Mouse (Mus musculus): ENCODE results near the gene Lrrc26. TPM values are rescaled to one million over a fixed set of nuclear protein-coding genes. Genes with fewer than 3 reads are reported as not detected.
"Not testable (repeated sequence)": the region's sequence is repeated elsewhere in the genome, so short reads cannot be mapped to it uniquely, and the experiment has no call there.

Gene Lrrc26
- polyA plus RNA-seq, 1 experiment from 2014 or later, result 6.6 TPM

DNA sequence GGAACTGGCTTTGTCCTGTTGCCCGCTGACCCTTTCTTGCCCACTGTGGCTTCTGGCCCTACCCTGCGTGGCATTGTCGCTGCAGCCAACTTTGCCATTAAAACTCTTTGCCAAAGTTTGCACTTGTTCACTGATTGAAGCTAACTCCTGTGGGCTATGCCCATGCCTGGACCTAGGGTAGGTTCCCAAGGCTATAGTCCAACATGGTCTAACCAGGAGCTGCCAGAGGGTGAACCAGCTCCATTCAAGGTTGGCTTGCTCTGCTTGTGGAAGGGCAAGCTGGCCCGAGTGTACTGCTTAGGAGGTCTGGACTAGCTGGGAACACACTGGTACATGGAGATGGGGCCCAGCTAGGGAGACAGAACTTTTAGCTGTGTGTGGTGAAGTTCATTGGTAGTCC is 45.6 kb upstream of the Lrrc26 start:
- Histone ChIP-seq H3K4me3 (ENCODE audit: low read depth, low read length) (no peak overlapping the region), H3K9ac (ENCODE audit: low read depth, low read length) (no peak overlapping the region), H3K27ac (ENCODE audit: low read depth, low read length) (no peak overlapping the region), H3K9me3 (ENCODE audit: control insufficient read depth) (no peaks in the 10 kb centered on the region), H3K27me3 (replicated peaks; ENCODE audit: control insufficient read depth, insufficient read depth, low read length) (0 out of 2 replicates have a peak, but pooled peaks cover 3% of the 10 kb centered on the region), H3K4me2 (replicated peaks; ENCODE audit: low read depth) (no peak overlapping the region), H3K4me1 (replicated peaks; ENCODE audit: control insufficient read depth, insufficient read depth, low read length) (peaks cover 9% of the 10 kb centered on the region; the same call in 1 of the 2 replicates), H3K36me3 (ENCODE audit: control insufficient read depth, insufficient read depth) (peaks cover 19% of the 10 kb centered on the region; the same call in 1 of the 2 replicates)
- TF ChIP-seq CTCF (IDR thresholded peaks at IDR 0.05; ENCODE audit: low read depth), result no peak
- WGBS, result 84% methylated on average over 4 of the region's 4 CpGs
- ATAC-seq, result no peak

DNA sequence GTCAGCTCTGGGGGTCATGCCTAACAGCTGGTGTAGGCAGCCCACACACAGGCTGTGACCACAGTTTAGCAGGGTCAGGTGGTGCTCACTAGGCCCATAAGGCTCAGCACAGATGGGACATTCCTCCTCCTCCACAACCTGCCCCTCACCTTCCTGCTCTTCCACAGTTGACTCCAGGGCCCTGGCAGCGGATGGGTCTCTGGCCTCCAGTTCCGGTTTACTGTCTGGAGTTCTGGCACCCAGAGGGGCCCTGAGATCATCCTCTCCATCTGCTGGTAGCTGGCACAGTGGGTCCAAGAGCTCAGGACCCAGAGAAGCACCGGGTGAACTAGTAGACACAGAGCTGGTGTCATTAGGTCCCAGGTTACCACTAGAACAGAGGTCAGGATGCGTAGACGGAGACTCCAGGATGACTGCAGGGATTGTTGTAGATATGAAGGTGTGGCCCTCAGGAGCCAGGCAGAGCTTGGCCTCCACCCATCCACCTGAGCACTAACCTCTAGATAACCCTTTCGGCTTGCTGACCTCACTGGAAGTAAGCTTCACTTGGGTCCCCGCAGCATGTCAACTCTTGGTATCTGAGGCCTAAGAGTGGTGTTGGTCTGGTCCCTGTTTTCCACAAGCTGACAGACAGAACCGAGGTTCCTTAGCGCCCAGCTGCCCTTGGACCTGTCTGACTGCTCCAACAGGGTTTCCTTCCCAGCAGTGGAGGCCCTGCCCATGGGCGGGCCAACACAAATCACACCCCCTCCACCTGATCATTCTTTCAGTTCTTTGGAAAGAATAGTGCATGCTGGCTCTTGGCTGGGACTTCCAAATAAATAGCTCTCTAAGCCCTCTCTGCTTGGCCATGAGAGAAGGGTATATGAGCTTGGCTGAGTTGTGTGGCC is 43.3 kb upstream of the Lrrc26 start, which contains the start of gene AL732309.1:
AL732309.1 (minus strand) TSS at position 681 of the 890 bp plus-strand sequence.
- peak; percentile 62 for ATAC-seq
- Histone ChIP-seq H3K4me1 (replicated peaks; ENCODE audit: control insufficient read depth, insufficient read depth, low read length) (peaks cover 4% of the 10 kb centered on the region; the same call in 1 of the 2 replicates), H3K4me2 (replicated peaks; ENCODE audit: low read depth) (peak within 1 kb of the TSS; percentile 55), H3K36me3 (ENCODE audit: control insufficient read depth, insufficient read depth) (peaks cover 39% of the 10 kb centered on the region), H3K27me3 (replicated peaks; ENCODE audit: control insufficient read depth, insufficient read depth, low read length) (0 out of 2 replicates have a peak, but pooled peaks cover 3% of the 10 kb centered on the region), H3K27ac (ENCODE audit: low read depth, low read length) (peak within 1 kb of the TSS; percentile 74), H3K9ac (ENCODE audit: low read depth, low read length) (peak within 1 kb of the TSS; percentile 11; the same call in 1 of the 2 replicates), H3K4me3 (ENCODE audit: low read depth, low read length) (peak within 1 kb of the TSS; percentile 12), H3K9me3 (ENCODE audit: control insufficient read depth) (no peaks in the 10 kb centered on the region)
- 46% methylated on average over 10 of the region's 10 CpGs for WGBS
- TF ChIP-seq CTCF (IDR thresholded peaks at IDR 0.05; ENCODE audit: low read depth), result no peak

DNA sequence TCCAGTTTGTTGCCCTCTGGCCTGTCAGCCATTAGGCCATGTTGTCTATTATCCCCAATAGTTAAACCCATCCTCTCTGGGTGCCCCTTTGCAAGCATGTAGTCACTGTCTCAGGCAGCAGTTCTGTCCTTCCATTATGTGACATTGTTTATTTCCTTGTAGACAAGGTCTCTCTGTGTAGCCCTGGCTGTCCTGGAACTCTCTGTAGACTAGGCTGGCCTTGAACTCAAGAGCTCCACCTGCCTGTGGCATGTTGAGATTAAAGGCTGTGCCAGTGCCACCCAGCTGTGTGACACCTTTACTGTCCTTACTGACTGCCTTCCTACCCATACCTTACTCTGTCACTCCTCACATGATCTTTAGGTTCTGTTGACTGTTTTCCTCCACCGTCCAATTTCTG is 37.4 kb upstream of the Lrrc26 start:
- H3K4me2 ChIP-seq (replicated peaks; ENCODE audit: low read depth), result no peak overlapping the region
- H3K4me1 ChIP-seq (replicated peaks; ENCODE audit: control insufficient read depth, insufficient read depth, low read length), result no peaks in the 10 kb centered on the region
- 72% methylated on average over 1 of the region's 1 CpGs for WGBS
- H3K4me3 ChIP-seq (ENCODE audit: low read depth, low read length), result no peak overlapping the region
- H3K27ac ChIP-seq (ENCODE audit: low read depth, low read length), result no peak overlapping the region
- no peak overlapping the region for H3K9ac ChIP-seq (ENCODE audit: low read depth, low read length)
- H3K9me3 ChIP-seq (ENCODE audit: control insufficient read depth), result no peaks in the 10 kb centered on the region
- H3K36me3 ChIP-seq (ENCODE audit: control insufficient read depth, insufficient read depth), result peaks cover 51% of the 10 kb centered on the region
- H3K27me3 ChIP-seq (replicated peaks; ENCODE audit: control insufficient read depth, insufficient read depth, low read length), result no peaks in the 10 kb centered on the region
- peak; percentile 77 for TF ChIP-seq CTCF (IDR thresholded peaks at IDR 0.05; ENCODE audit: low read depth)
- no peak; the same call in 1 of the 2 replicates for ATAC-seq

DNA sequence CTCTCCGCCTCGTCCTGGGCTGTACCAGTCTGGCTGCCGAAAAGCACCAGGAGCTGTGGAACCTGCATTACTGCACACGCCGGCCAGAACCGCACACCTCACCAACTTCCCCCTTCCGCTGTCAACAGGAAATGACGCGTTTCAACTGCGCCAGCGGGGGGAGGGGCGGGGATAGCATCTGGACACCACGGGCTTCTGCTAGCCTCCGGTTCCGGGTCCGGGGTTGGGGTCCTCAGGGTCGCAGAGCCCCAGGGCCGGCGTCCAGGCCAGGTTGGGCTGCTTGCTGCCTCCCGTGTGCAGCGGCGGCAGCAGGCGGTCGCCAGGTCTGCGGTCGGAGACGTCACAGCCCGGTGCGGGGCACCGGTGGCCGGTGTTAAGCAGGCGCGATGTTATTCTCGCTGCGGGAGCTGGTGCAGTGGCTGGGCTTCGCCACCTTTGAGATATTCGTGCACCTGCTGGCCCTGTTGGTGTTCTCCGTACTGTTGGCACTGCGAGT is 34.4 kb upstream of the Lrrc26 start, which contains the start of gene Tmem203:
Tmem203 (plus strand) TSS at position 156 of the 496 bp plus-strand sequence.
- under 1% methylated on average over 39 of the region's 39 CpGs for WGBS
- H3K4me3 ChIP-seq (ENCODE audit: low read depth, low read length), result peak within 1 kb of the TSS; percentile 99
- H3K36me3 ChIP-seq (ENCODE audit: control insufficient read depth, insufficient read depth), result peaks cover 24% of the 10 kb centered on the region
- no peaks in the 10 kb centered on the region for H3K9me3 ChIP-seq (ENCODE audit: control insufficient read depth)
- peak; percentile 82 for ATAC-seq
- peak within 1 kb of the TSS; percentile 93 for H3K4me2 ChIP-seq (replicated peaks; ENCODE audit: low read depth)
- peak within 1 kb of the TSS; percentile 91 for H3K9ac ChIP-seq (ENCODE audit: low read depth, low read length)
- H3K4me1 ChIP-seq (replicated peaks; ENCODE audit: control insufficient read depth, insufficient read depth, low read length), result no peaks in the 10 kb centered on the region
- no peaks in the 10 kb centered on the region for H3K27me3 ChIP-seq (replicated peaks; ENCODE audit: control insufficient read depth, insufficient read depth, low read length)
- peak within 1 kb of the TSS; percentile 82 for H3K27ac ChIP-seq (ENCODE audit: low read depth, low read length)
- no peak for TF ChIP-seq CTCF (IDR thresholded peaks at IDR 0.05; ENCODE audit: low read depth)

DNA sequence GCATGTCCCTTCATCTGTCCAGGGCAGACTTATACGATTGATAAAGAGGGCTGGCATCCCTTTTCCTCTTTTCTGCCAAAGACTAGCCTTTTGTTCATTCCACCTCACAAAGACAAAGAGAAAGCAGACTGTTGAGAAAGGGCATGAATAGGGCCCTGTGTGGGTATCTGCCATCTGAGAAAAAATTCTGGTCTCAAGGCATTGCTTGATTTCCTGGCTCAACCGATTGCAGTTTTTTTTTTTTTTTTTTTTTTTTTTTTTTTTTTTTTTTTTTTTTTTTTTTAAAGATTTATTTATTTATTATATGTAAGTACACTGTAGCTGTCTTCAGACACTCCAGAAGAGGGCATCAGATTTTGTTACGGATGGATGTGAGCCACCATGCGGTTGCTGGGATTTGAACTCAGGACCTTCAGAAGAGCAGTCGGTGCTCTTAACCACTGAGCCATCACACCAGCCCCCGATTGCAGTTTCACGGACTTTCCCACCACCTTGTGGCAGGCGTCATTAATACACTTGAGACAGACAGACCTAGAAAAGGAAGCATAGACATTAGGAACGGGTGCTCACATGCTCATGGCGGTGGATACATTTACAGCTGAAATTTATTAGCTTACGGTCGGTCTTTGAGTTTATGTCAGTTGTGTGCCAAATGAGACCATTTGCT is 33.1 kb upstream of the Lrrc26 start:
- H3K27me3 ChIP-seq (replicated peaks; ENCODE audit: control insufficient read depth, insufficient read depth, low read length); H3K9me3 ChIP-seq (ENCODE audit: control insufficient read depth); ATAC-seq; H3K4me1 ChIP-seq (replicated peaks; ENCODE audit: control insufficient read depth, insufficient read depth, low read length): not testable (repeated sequence)
- peak; percentile 69 for TF ChIP-seq CTCF (IDR thresholded peaks at IDR 0.05; ENCODE audit: low read depth)
- H3K36me3 ChIP-seq (ENCODE audit: control insufficient read depth, insufficient read depth), result peaks cover 13% of the 10 kb centered on the region; the same call in 1 of the 2 replicates
- 49% methylated on average over 11 of the region's 12 CpGs for WGBS
- peak overlapping the region; percentile 99 for H3K4me3 ChIP-seq (ENCODE audit: low read depth, low read length)
- H3K27ac ChIP-seq (ENCODE audit: low read depth, low read length), result peak overlapping the region; percentile 82; the same call in 1 of the 2 replicates
- H3K9ac ChIP-seq (ENCODE audit: low read depth, low read length), result peak overlapping the region; percentile 91
- H3K4me2 ChIP-seq (replicated peaks; ENCODE audit: low read depth), result peak overlapping the region; percentile 93

DNA sequence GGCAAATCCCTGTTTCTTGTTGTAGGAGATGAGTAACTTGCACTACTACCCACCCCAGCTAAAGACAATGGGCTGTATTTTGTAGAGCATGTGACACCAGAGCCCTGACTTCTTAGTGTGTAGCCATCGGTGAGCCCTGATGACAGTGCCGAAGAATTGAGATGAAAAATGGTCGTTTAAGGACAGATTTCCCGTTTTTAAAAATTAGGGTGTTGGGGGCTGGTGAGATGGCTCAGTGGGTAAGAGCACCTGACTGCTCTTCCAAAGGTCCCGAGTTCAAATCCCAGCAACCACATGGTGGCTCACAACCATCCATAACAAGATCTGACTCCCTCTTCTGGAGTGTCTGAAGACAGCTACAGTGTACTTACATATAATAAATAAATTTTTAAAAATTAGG is 32.5 kb upstream of the Lrrc26 start:
- H3K9ac ChIP-seq (ENCODE audit: low read depth, low read length); H3K9me3 ChIP-seq (ENCODE audit: control insufficient read depth); H3K4me3 ChIP-seq (ENCODE audit: low read depth, low read length); H3K4me1 ChIP-seq (replicated peaks; ENCODE audit: control insufficient read depth, insufficient read depth, low read length); H3K27ac ChIP-seq (ENCODE audit: low read depth, low read length); ATAC-seq; H3K27me3 ChIP-seq (replicated peaks; ENCODE audit: control insufficient read depth, insufficient read depth, low read length); H3K36me3 ChIP-seq (ENCODE audit: control insufficient read depth, insufficient read depth); H3K4me2 ChIP-seq (replicated peaks; ENCODE audit: low read depth): not testable (repeated sequence)
- 79% methylated on average over 5 of the region's 5 CpGs for WGBS
